Mouse (Mus musculus) CH12.LX (cell line): ENCODE measurements around the gene Hist1h2bk. TPM values are rescaled to one million over a fixed set of nuclear protein-coding genes. Genes with fewer than 3 reads are reported as not detected.

Experiments
- DNase-seq: peaks from one replicate; pipeline ENCODE4 v3.0.0-alpha.2; 2013; ENCODE audit errors: extremely low read depth
- H3K27ac ChIP-seq: 2 replicates; pipeline ENCODE4 v1.5.1; 2012; ENCODE audit warnings: low read depth, mild to moderate bottlenecking, control low read depth, moderate library complexity; ENCODE audit not compliant: insufficient read depth
- H3K27me3 ChIP-seq: replicated peaks from 2 replicates; pipeline ENCODE3; 2012; ENCODE audit warnings: inconsistent platforms
- H3K36me3 ChIP-seq, 2 experiments: replicated peaks in 1 of 2; 2 replicates each; pipeline versions ENCODE3 to v1.6.1; 2012; ENCODE audit warnings: inconsistent platforms in 1 of 2, low read length in 1 of 2, mild to moderate bottlenecking in 1 of 2, mixed read lengths in 1 of 2, moderate library complexity in 1 of 2; ENCODE audit not compliant: control insufficient read depth in 1 of 2, insufficient read depth in 1 of 2
- H3K4me1 ChIP-seq, 2 experiments: 2 replicates each; pipeline ENCODE4 v1.6.1; 2012; ENCODE audit warnings: inconsistent platforms in 1 of 2, moderate library complexity in 1 of 2; ENCODE audit not compliant: insufficient read depth in 2 of 2, control insufficient read depth in 1 of 2
- H3K4me2 ChIP-seq: 2 replicates; pipeline ENCODE4 v1.6.1; 2012; ENCODE audit warnings: low read depth, mild to moderate bottlenecking, control low read depth; ENCODE audit not compliant: poor library complexity, insufficient read depth, severe bottlenecking
- H3K4me3 ChIP-seq, 3 experiments: fragments of 150-350 bp in 1 of 3; sonication (generic) in 1 of 3; replicated peaks in 1 of 3; 2 replicates each; pipeline versions ENCODE3 to v1.5.1; 2011 to 2012; ENCODE audit warnings: low read depth in 2 of 3, low read length in 2 of 3, mild to moderate bottlenecking in 2 of 3, moderate library complexity in 2 of 3, control low read depth in 1 of 3, improper control_type of control experiment in 1 of 3, inconsistent platforms in 1 of 3, mixed read lengths in 1 of 3; ENCODE audit not compliant: poor library complexity in 1 of 3
- H3K79me2 ChIP-seq: replicated peaks from 2 replicates; pipeline ENCODE4 v1.6.1; 2012; ENCODE audit warnings: mild to moderate bottlenecking, moderate library complexity; ENCODE audit not compliant: control insufficient read depth, poor library complexity, insufficient read depth, severe bottlenecking; ENCODE audit errors: extremely low read depth
- H3K9ac ChIP-seq: 2 replicates; pipeline ENCODE4 v1.6.1; 2012; ENCODE audit warnings: low read depth, mild to moderate bottlenecking, control low read depth, moderate library complexity; ENCODE audit not compliant: insufficient read depth
- H3K9me3 ChIP-seq: replicated peaks from 2 replicates; pipeline ENCODE3; 2012; ENCODE audit warnings: low read length, inconsistent platforms, mixed read lengths
- CHD1 ChIP-seq: IDR thresholded peaks from 2 replicates; pipeline ENCODE4 v1.6.1; 2012; ENCODE audit warnings: low read depth, low read length, improper control_type of control experiment, inconsistent platforms
- CTCF ChIP-seq, 2 experiments: IDR thresholded peaks in 1 of 2; conservative IDR thresholded peaks in 1 of 2; 2 replicates each; pipeline ENCODE4 v1.5.1; 2011 to 2012; ENCODE audit warnings: low read depth in 2 of 2, low read length in 2 of 2, improper control_type of control experiment in 1 of 2, inconsistent platforms in 1 of 2, mild to moderate bottlenecking in 1 of 2, moderate library complexity in 1 of 2
- ELF1 ChIP-seq: IDR thresholded peaks from 2 replicates; pipeline ENCODE4 v1.6.1; 2014; ENCODE audit warnings: low read depth, mild to moderate bottlenecking, inconsistent platforms, low read length, improper control_type of control experiment
- ETS1 ChIP-seq: conservative IDR thresholded peaks from 2 replicates; pipeline ENCODE4 v1.6.1; 2012; ENCODE audit warnings: low read depth, mild to moderate bottlenecking, inconsistent platforms, low read length, improper control_type of control experiment, moderate library complexity
- GABPA ChIP-seq: IDR thresholded peaks from 2 replicates; pipeline ENCODE4 v1.6.1; 2012; ENCODE audit warnings: low read depth, low read length, improper control_type of control experiment, inconsistent platforms; ENCODE audit not compliant: insufficient replicate concordance
- HCFC1 ChIP-seq: IDR thresholded peaks from 2 replicates; pipeline ENCODE4 v1.6.1; 2012; ENCODE audit warnings: low read depth, mild to moderate bottlenecking, inconsistent platforms, low read length, improper control_type of control experiment
- IRF4 ChIP-seq: IDR thresholded peaks from 2 replicates; pipeline ENCODE4 v1.6.1; 2014; ENCODE audit warnings: low read depth, mild to moderate bottlenecking, inconsistent platforms, low read length, improper control_type of control experiment
- JUND ChIP-seq: conservative IDR thresholded peaks from 2 replicates; pipeline ENCODE4 v1.6.1; 2011; ENCODE audit warnings: low read depth, low read length, improper control_type of control experiment
- KAT2A ChIP-seq: IDR thresholded peaks from 2 replicates; pipeline ENCODE4 v1.6.1; 2012; ENCODE audit warnings: low read length, improper control_type of control experiment, inconsistent platforms; ENCODE audit not compliant: insufficient replicate concordance
- MAFK ChIP-seq: IDR thresholded peaks from 2 replicates; pipeline ENCODE4 v1.6.1; 2011; ENCODE audit warnings: low read length, improper control_type of control experiment; ENCODE audit not compliant: insufficient replicate concordance
- MAZ ChIP-seq: IDR thresholded peaks from 2 replicates; pipeline ENCODE4 v1.6.1; 2012; ENCODE audit warnings: low read depth, mild to moderate bottlenecking, inconsistent platforms, low read length, improper control_type of control experiment, moderate library complexity
- MXI1 ChIP-seq: IDR thresholded peaks from 2 replicates; pipeline ENCODE4 v1.6.1; 2011; ENCODE audit warnings: mild to moderate bottlenecking, low read depth, low read length, improper control_type of control experiment
- NELFE ChIP-seq: IDR thresholded peaks from 2 replicates; pipeline ENCODE4 v1.6.1; 2011; ENCODE audit warnings: low read depth, low read length, improper control_type of control experiment
- NRF1 ChIP-seq: IDR thresholded peaks from 2 replicates; pipeline ENCODE4 v1.6.1; 2014; ENCODE audit warnings: low read depth, mild to moderate bottlenecking, inconsistent platforms, low read length, improper control_type of control experiment, moderate library complexity
- RAD21 ChIP-seq: IDR thresholded peaks from 2 replicates; pipeline ENCODE4 v1.6.1; 2011; ENCODE audit warnings: low read depth, mild to moderate bottlenecking, low read length, improper control_type of control experiment, moderate library complexity
- RCOR1 ChIP-seq: conservative IDR thresholded peaks from 2 replicates; pipeline ENCODE4 v1.6.1; 2012; ENCODE audit warnings: low read depth, mild to moderate bottlenecking, inconsistent platforms, low read length, improper control_type of control experiment
- SIN3A ChIP-seq: IDR thresholded peaks from 2 replicates; pipeline ENCODE4 v1.6.1; 2012; ENCODE audit warnings: low read length, improper control_type of control experiment, inconsistent platforms
- TCF12 ChIP-seq: IDR thresholded peaks from 2 replicates; pipeline ENCODE4 v1.6.1; 2014; ENCODE audit warnings: low read depth, mild to moderate bottlenecking, inconsistent platforms, low read length, improper control_type of control experiment
- UBTF ChIP-seq: IDR thresholded peaks from 2 replicates; pipeline ENCODE4 v1.6.1; 2012; ENCODE audit warnings: low read depth, mild to moderate bottlenecking, inconsistent platforms, low read length, improper control_type of control experiment, moderate library complexity
- USF1 ChIP-seq: IDR thresholded peaks from 2 replicates; pipeline ENCODE4 v1.6.1; 2014; ENCODE audit warnings: low read depth, mild to moderate bottlenecking, inconsistent platforms, low read length, improper control_type of control experiment
- ZMIZ1 ChIP-seq: IDR thresholded peaks from 2 replicates; pipeline ENCODE4 v1.6.1; 2012; ENCODE audit warnings: low read depth, mild to moderate bottlenecking, inconsistent platforms, low read length, improper control_type of control experiment
- dilution Hi-C: fragments of 300-500 bp; cut with MboI; formaldehyde crosslinking; loops from 2 replicates; pipeline ENCODE4 v1.14.3; 2020; ENCODE audit warnings: low sequenced_read_pairs; ENCODE audit not compliant: extremely low pct_unique_long_range_greater_than_20kb, extremely low pct_ligation_motif_present
- in situ Hi-C: fragments of 300-500 bp; cut with MboI; formaldehyde crosslinking; loops from 3 replicates; pipeline ENCODE4 v1.14.3; 2019; ENCODE audit warnings: low sequenced_read_pairs, low pct_ligation_motif_present, low pct_unique_long_range_greater_than_20kb, mixed read lengths
- polyA plus RNA-seq: library from polyadenylated mRNA; unstranded; fragments of >175 nt; gene quantifications from 2 replicates; pipeline ENCODE4 v1.2.1, GENCODE M21; 2012; ENCODE audit warnings: low read depth; ENCODE audit not compliant: insufficient read length
- total RNA-seq, 2 experiments: library from RNA; depleted of rRNA; stranded (reverse); fragments of 300-350 nt in 1 of 2; fragments of >200 nt in 1 of 2; gene quantifications; 2 replicates each; pipeline ENCODE4 v1.2.3; 2012 to 2014

Hist1h2bk gene
- total and polyA plus RNA-seq, 3 experiments: 8.1 to 2,636 (median 47.2) TPM

- no peaks in the 10 kb centered on the region for H3K9me3 ChIP-seq
- peaks cover 3 to 16% of the 10 kb centered on the region in 2 experiments; a peak in 3 of 4 replicates for H3K4me1 ChIP-seq
- H3K27ac ChIP-seq: no peak overlapping the region
- dilution Hi-C loops: no loop called here
- DNase-seq: no peak
- in situ Hi-C loops: loop anchor here (25.0 kb wide), 1 partner anchor 596 kb away; the partner anchor contains the start of gene Zkscan3
- peaks cover 86% of the 10 kb centered on the region for H3K27me3 ChIP-seq
- TF ChIP-seq CTCF (conservative IDR thresholded peaks at IDR 0.05 in 1 of 2, IDR thresholded peaks at IDR 0.05 in 1 of 2; ENCODE audit: low read depth in 2 of 2, low read length in 2 of 2) (no peak), TCF12 (no peak), ZMIZ1 (no peak), ELF1 (no peak), MAFK (no peak), NELFE (no peak), RAD21 (no peak), ETS1 (no peak), IRF4 (no peak), MXI1 (no peak), JUND (no peak), UBTF (no peak), SIN3A (no peak)
- no peak overlapping the region for H3K4me2 ChIP-seq
- H3K36me3 ChIP-seq: no peaks in the 10 kb centered on the region
- H3K4me3 ChIP-seq: no peak overlapping the region
- H3K9ac ChIP-seq: no peak overlapping the region
- no peaks in the 10 kb centered on the region for H3K79me2 ChIP-seq
Measured at GRCm38 (mm10) chr13:22007872-22008271, 27.8 kb upstream of the Hist1h2bk start.

- H3K9ac ChIP-seq: no peak overlapping the region
- H3K9me3 ChIP-seq: no peaks in the 10 kb centered on the region
- dilution Hi-C loops: no loop called here
- TF ChIP-seq RCOR1 (no peak), CHD1 (no peak), MAFK (no peak), JUND (no peak), ELF1 (no peak), GABPA (no peak), MAZ (no peak), TCF12 (no peak), USF1 (no peak), HCFC1 (no peak), KAT2A (no peak), NRF1 (no peak)
- H3K27me3 ChIP-seq: peaks cover 84% of the 10 kb centered on the region
- H3K4me2 ChIP-seq: no peak overlapping the region
- H3K36me3 ChIP-seq: no peaks in the 10 kb centered on the region
- H3K4me3 ChIP-seq: no peak overlapping the region
- DNase-seq: no peak
- H3K79me2 ChIP-seq: no peaks in the 10 kb centered on the region
- peaks cover 3 to 16% of the 10 kb centered on the region in 2 experiments; a peak in 3 of 4 replicates for H3K4me1 ChIP-seq
- in situ Hi-C loops: loop anchor here (25.0 kb wide), 1 partner anchor 596 kb away; the partner anchor contains the start of gene Zkscan3
- no peak overlapping the region for H3K27ac ChIP-seq
Measured at GRCm38 (mm10) chr13:22008707-22009106, 27.0 kb upstream of the Hist1h2bk start.
